Mouse (Mus musculus): ENCODE data around the gene Serac1.

GRCm38 (mm10) chr17:6019776-6020175 is 59.8 kb downstream of the Serac1 start:
- TF ChIP-seq EP300 (IDR thresholded peaks at IDR 0.05; ENCODE audit: low read depth) = no peak
- TF ChIP-seq CTCF (IDR thresholded peaks at IDR 0.05; ENCODE audit: low read depth) = peak; percentile 89
